Mouse (Mus musculus) testis, postnatal 14 days (tissue): ENCODE data around the gene Esam.
A peak's percentile ranks its signal among the peaks of the same experiment; 100 is the strongest.

Experiments
- DNase-seq: peaks from one replicate; pipeline ENCODE4 v3.0.0; 2021; ENCODE audit warnings: low spot score

Gene Esam

GRCm38 (mm10) chr9:37530888-37531705 lies 3.2 kb downstream of the Esam start:
- peak; percentile 62 for DNase-seq

- no peak for DNase-seq
These were observed 9.0 kb downstream of the Esam start for GRCm38 (mm10) chr9:37536851-37537250.

GRCm38 (mm10) chr9:37537658-37538250 lies 9.9 kb downstream of the Esam start:
- no peak for DNase-seq

GRCm38 (mm10) chr9:37539170-37540025 lies 11.5 kb downstream of the Esam start, which contains the start of gene Vsig2:
TSS of gene Vsig2 (plus strand) at chr9:37539255.
- DNase-seq, result no peak

GRCm38 (mm10) chr9:37540226-37540625 lies 12.3 kb downstream of the Esam start:
- DNase-seq, result no peak

- DNase-seq, result no peak
These were observed 13.1 kb downstream of the Esam start for GRCm38 (mm10) chr9:37540701-37541575.

- no peak for DNase-seq
These were observed 14.2 kb downstream of the Esam start for GRCm38 (mm10) chr9:37541851-37542642.

GRCm38 (mm10) chr9:37543869-37544440 lies 16.1 kb downstream of the Esam start:
- DNase-seq, result no peak

- peak; percentile 26 for DNase-seq
These were observed 16.7 kb downstream of the Esam start for GRCm38 (mm10) chr9:37544447-37545165.

GRCm38 (mm10) chr9:37545166-37545610 lies 17.3 kb downstream of the Esam start:
- DNase-seq, result no peak

GRCm38 (mm10) chr9:37545847-37546452 lies 18.1 kb downstream of the Esam start:
- DNase-seq, result no peak

- no peak for DNase-seq
These were observed 19.0 kb downstream of the Esam start for GRCm38 (mm10) chr9:37546889-37547288.

- DNase-seq, result no peak
These were observed 22.6 kb downstream of the Esam start for GRCm38 (mm10) chr9:37550435-37550834.

GRCm38 (mm10) chr9:37551751-37552531 lies 24.1 kb downstream of the Esam start:
- DNase-seq, result no peak

- DNase-seq, result peak; percentile 69
These were observed 24.8 kb downstream of the Esam start, which contains the start of gene Nrgn for GRCm38 (mm10) chr9:37552536-37553293. TSS of gene Nrgn (minus strand) at chr9:37552904.

- DNase-seq, result no peak
These were observed 26.4 kb downstream of the Esam start for GRCm38 (mm10) chr9:37554279-37554678.
